Mouse (Mus musculus) megakaryocyte, embryonic 14.5 days (primary cell): ENCODE measurements around the gene Sfswap.

Source experiments
- FLI1 ChIP-seq: IDR thresholded peaks from 2 replicates; pipeline ENCODE4 v1.6.1; 2012; ENCODE audit warnings: low read length, inconsistent platforms, mixed read lengths
- GATA1 ChIP-seq: IDR thresholded peaks from 3 replicates; pipeline ENCODE4 v1.6.1; 2012; ENCODE audit warnings: mixed read lengths, low read length, inconsistent platforms, borderline replicate concordance

DNA sequence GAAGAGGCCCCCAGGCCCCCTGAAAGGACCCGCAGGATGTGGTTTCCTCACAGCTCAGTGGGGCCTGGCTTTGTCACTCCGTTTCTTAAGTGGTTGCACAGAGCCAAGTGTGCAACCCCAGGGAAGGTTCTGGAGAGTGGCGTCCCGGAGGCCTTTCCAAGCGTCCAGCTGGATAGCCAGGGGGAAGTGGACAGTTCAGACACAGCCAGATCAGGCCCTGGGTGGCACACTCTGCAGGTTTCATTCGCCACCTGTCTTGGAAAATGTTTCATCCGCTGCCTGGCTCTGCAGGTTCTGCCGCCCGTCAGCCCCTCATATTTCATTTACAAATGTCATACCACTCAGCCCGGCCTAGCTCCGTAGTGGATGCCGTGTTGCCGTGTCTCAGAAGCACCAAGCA is 85.5 kb downstream of the Sfswap start:
- TF ChIP-seq GATA1 (no peak), FLI1 (no peak)
